Mouse (Mus musculus) G1E (cell line): Measurements from ENCODE around the gene Atp6v0a2.

ENCODE experiments used
- CTCF ChIP-seq: IDR thresholded peaks from 2 replicates; pipeline ENCODE4 v1.5.1; 2012; ENCODE audit warnings: low read depth, low read length, inconsistent platforms, mixed read lengths
- TAL1 ChIP-seq: conservative IDR thresholded peaks from 2 replicates; pipeline ENCODE4 v1.6.1; 2012; ENCODE audit warnings: low read depth, low read length, inconsistent platforms, mixed read lengths

GRCm38 (mm10) chr5:124743841-124744240 lies 115.5 kb downstream of the Atp6v0a2 start:
- TF ChIP-seq CTCF (no peak), TAL1 (no peak)
